Mouse (Mus musculus) myocyte (in vitro differentiated cells): ENCODE data around the gene Dnajc13.

ENCODE experiments used
- MAX ChIP-seq: IDR thresholded peaks from one replicate; pipeline ENCODE4 v1.6.1; 2011; ENCODE audit warnings: low read depth, mild to moderate bottlenecking, control low read depth
- MYOG ChIP-seq, 3 experiments: IDR thresholded peaks; one replicate each; pipeline ENCODE4 v1.6.1; 2011; ENCODE audit warnings: control low read depth in 2 of 3, low read depth in 2 of 3, mild to moderate bottlenecking in 2 of 3; ENCODE audit not compliant: insufficient read length in 2 of 3, control insufficient read depth in 1 of 3, insufficient read depth in 1 of 3
- POLR2A ChIP-seq: IDR thresholded peaks from one replicate; pipeline ENCODE4 v1.6.1; 2011; ENCODE audit warnings: low read depth, mild to moderate bottlenecking, control low read depth, moderate library complexity; ENCODE audit not compliant: insufficient read length
- REST ChIP-seq: IDR thresholded peaks from one replicate; pipeline ENCODE4 v1.6.1; 2011; ENCODE audit warnings: mild to moderate bottlenecking, control low read depth, moderate library complexity; ENCODE audit not compliant: insufficient read depth, insufficient read length
- SRF ChIP-seq: IDR thresholded peaks from one replicate; pipeline ENCODE4 v1.6.1; 2011; ENCODE audit warnings: low read depth; ENCODE audit not compliant: control insufficient read depth, insufficient read length
- TCF3 ChIP-seq: IDR thresholded peaks from one replicate; pipeline ENCODE4 v1.6.1; 2011; ENCODE audit warnings: low read depth, control low read depth; ENCODE audit not compliant: insufficient read length
- USF1 ChIP-seq: IDR thresholded peaks from one replicate; pipeline ENCODE4 v1.6.1; 2011; ENCODE audit warnings: low read depth, mild to moderate bottlenecking, control low read depth, moderate library complexity

- TF ChIP-seq USF1 (no peak), TCF3 (no peak), POLR2A (no peak), MYOG (IDR thresholded peaks at IDR 0.05; ENCODE audit: control insufficient read depth in 1 of 3, insufficient read depth in 1 of 3, insufficient read length in 2 of 3, low read depth in 2 of 3) (no peak), REST (no peak), SRF (no peak), MAX (no peak)
Measured at GRCm38 (mm10) chr9:104181626-104182025, 81.1 kb downstream of the Dnajc13 start.
